Mouse (Mus musculus) cerebellum, adult 11 months (tissue): ENCODE measurements at regions not wholly inside any gene's neighbourhood (a gene's known extent, or its start where the extent isn't known, plus 50 kb on each side); places are given as distances from the start of the nearest gene placed in this dataset.
"Not testable (repeated sequence)": the region's sequence is repeated elsewhere in the genome, so short reads cannot be mapped to it uniquely, and the experiment has no call there.

ENCODE experiments used
- DNase-seq: peaks from one replicate; pipeline ENCODE4 v3.0.0; 2022

DNA sequence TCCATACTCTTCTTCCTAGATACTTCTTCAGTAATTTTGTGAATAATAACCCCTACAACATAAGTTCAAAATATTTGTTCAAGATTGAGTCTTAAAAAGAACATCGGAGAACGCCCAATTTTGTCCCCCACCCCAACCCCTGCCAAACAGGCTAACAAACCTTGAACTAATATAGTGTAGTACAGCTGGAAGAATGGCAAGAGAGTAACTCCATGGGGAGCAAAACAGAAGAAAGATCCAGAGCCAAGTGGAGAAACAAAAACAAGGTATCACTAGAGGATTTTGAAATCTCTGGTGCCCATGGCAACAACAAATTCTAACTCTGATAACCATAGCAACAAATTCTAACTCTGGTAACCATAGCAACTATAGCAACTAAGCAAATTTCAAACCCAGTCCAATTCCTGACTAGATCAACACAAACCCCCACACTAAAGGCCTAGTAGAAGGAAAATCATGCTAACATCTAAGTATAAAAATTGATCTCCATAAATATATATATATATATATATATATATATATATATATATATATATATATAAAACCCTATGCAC, 74.2 kb upstream of the Magee2 start:
- no peak for DNase-seq

GRCm38 (mm10) chrX:104951587-104951986, 94.5 kb upstream of the Magee2 start:
- DNase-seq: no peak

GRCm38 (mm10) chrX:104952809-104953208, 95.7 kb upstream of the Magee2 start:
- DNase-seq: not testable (repeated sequence)

DNA sequence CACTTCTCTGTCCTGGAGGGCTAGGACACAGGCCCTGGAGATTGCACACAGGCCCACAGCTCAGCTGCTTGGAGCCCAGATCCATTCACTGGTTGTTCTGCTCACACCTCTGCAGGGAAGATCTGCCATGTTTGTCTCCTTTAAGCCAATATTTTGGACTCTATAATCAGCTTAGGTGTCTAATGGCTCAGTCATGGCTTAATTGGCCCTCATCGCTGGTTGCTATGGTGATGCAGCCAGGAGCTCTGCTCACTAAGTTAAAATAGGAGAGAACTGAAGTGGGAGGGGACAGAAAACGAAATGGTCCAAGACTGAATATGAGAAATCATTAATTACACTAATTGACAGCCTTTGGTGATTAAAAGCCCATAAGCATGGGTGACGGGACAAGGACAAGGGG, 96.3 kb upstream of the Magee2 start:
- not testable (repeated sequence) for DNase-seq

GRCm38 (mm10) chrX:104978432-104978831, 101.1 kb upstream of the Pbdc1 start:
- no peak for DNase-seq

DNA sequence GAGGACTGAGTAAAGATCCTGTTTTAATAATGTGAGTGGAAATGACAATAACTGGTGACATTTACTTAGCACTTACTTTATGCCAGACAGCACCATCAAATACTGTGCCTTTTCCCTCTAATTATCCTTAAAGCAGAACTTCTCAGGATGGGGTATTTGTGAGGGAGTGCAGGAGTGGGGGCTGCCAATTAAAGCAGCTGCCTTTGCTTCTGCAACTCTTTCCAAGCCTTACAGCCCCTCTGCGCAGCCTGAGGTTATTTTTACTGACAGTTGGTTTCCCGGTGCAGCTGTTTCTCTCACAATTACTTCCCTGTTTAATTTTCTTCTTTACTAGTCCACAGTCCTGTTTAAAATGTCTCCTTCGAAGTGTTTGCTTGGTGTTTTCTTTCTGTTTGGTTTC, 76.3 kb upstream of the Pbdc1 start:
- DNase-seq: no peak

- DNase-seq: peak; percentile 3
Observed at GRCm38 (mm10) chrX:105006445-105006844, 73.1 kb upstream of the Pbdc1 start.
